Mouse (Mus musculus) kidney, postnatal 0 days (tissue): ENCODE measurements around the gene Tecr. TPM values are rescaled to one million over a fixed set of nuclear protein-coding genes. Genes with fewer than 3 reads are reported as not detected.

ENCODE experiments used
- ATAC-seq: fragments of 200-750 bp; cut with Nextera tagmentation; replicated peaks from 2 replicates; pipeline ENCODE4 v1.8.0; 2017; ENCODE audit warnings: low read depth, moderate number of reproducible peaks, moderate TSS enrichment, moderate library complexity; ENCODE audit not compliant: low FRiP score
- DNase-seq: peaks from one replicate; pipeline ENCODE4 v3.0.0-alpha.2; 2016; ENCODE audit warnings: low spot score
- H3K27ac ChIP-seq: fragments of 300-500 bp; sonication (generic); 2 replicates; pipeline ENCODE4 v1.5.1; 2014; ENCODE audit warnings: mild to moderate bottlenecking
- H3K27me3 ChIP-seq: fragments of 300-500 bp; sonication (generic); 2 replicates; pipeline ENCODE4 v1.6.1; 2014; ENCODE audit warnings: low read length, mixed read lengths; ENCODE audit not compliant: insufficient read depth
- H3K36me3 ChIP-seq: fragments of 300-500 bp; sonication (generic); 2 replicates; pipeline ENCODE4 v1.6.1; 2014; ENCODE audit warnings: low read length, mixed read lengths; ENCODE audit not compliant: insufficient read depth
- H3K4me1 ChIP-seq: fragments of 300-500 bp; sonication (generic); replicated peaks from 2 replicates; pipeline ENCODE4 v1.6.1; 2014; ENCODE audit warnings: antibody characterized with exemption, low read length, mixed read lengths; ENCODE audit not compliant: insufficient read depth
- H3K4me2 ChIP-seq: fragments of 300-500 bp; sonication (generic); 2 replicates; pipeline ENCODE4 v1.6.1; 2014; ENCODE audit warnings: mild to moderate bottlenecking, low read length, moderate library complexity, mixed read lengths
- H3K4me3 ChIP-seq: fragments of 300-500 bp; sonication (generic); replicated peaks from 2 replicates; pipeline ENCODE4 v1.5.1; 2014; ENCODE audit warnings: low read depth, low read length
- H3K9ac ChIP-seq: fragments of 300-500 bp; sonication (generic); 2 replicates; pipeline ENCODE4 v1.6.1; 2014; ENCODE audit warnings: low read depth, low read length
- H3K9me3 ChIP-seq: fragments of 300-500 bp; sonication (generic); replicated peaks from 2 replicates; pipeline ENCODE4 v1.6.1; 2016; ENCODE audit warnings: low read length, inconsistent platforms, mixed read lengths
- CTCF ChIP-seq: IDR thresholded peaks from 2 replicates; pipeline ENCODE4 v1.5.1; 2016; ENCODE audit warnings: antibody characterized with exemption, low read depth, mild to moderate bottlenecking, moderate library complexity
- WGBS: fragments of 180-500 bp; shearing (Covaris S2); extraction: QIAGEN DNeasy Blood & Tissue Kit; methylation state at CpG from one replicate; pipeline ENCODE4 v1.1.7; 2014; 5-methylcytosine and 5-hydroxymethylcytosine counted together
- polyA plus RNA-seq: library from polyadenylated mRNA; unstranded; fragments of >200 nt; fragmentation: Nextera tagmentation; extraction: Ambion mirVana; gene quantifications from 2 replicates; pipeline ENCODE4 v1.2.1, GENCODE M21; 2015

Gene Tecr
- polyA plus RNA-seq, 1 experiment from 2014 or later, result 560 TPM

DNA sequence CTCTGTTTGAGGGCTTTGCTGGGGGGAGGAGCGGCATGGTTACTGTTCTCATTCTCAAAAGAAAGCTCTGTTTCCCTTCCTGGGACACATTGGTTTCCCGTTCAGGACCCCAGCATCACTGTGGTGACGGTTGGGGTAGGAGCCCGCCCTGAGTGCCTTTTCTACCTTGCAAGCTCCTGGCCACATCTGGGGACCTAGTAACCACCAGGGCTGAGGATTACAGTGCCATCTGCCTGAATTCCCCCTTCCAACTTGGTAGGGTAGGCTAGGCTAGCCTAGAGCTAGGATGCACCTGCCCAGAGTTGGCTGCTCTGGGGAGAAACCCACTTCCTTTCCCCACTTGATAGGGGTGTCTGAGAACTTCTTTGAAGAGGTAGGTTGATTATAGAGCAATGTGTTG, 4.2 kb upstream of the Tecr start:
- Histone ChIP-seq H3K9me3 (no peaks in the 10 kb centered on the region), H3K4me2 (no peak overlapping the region), H3K36me3 (peaks cover 28% of the 10 kb centered on the region), H3K27me3 (no peaks in the 10 kb centered on the region), H3K4me3 (no peak overlapping the region), H3K9ac (no peak overlapping the region), H3K27ac (no peak overlapping the region), H3K4me1 (peaks cover 14% of the 10 kb centered on the region; the same call in 1 of the 2 replicates)
- no peak for TF ChIP-seq CTCF
- 91% methylated on average over 4 of the region's 4 CpGs for WGBS
- DNase-seq (no peak), ATAC-seq (no peak)

GRCm38 (mm10) chr8:83609547-83610180, 1.9 kb upstream of the Tecr start:
- Histone ChIP-seq H3K36me3 (peaks cover 28% of the 10 kb centered on the region), H3K4me1 (peaks cover 14% of the 10 kb centered on the region; the same call in 1 of the 2 replicates), H3K27me3 (no peaks in the 10 kb centered on the region), H3K27ac (no peak overlapping the region), H3K9me3 (no peaks in the 10 kb centered on the region), H3K4me2 (peak overlapping the region; percentile 81), H3K4me3 (peak overlapping the region; percentile 78), H3K9ac (peak overlapping the region; percentile 86; the same call in 1 of the 2 replicates)
- WGBS, result 82% methylated on average over 10 of the region's 10 CpGs
- DNase-seq, result no peak
- ATAC-seq, result no peak
- no peak for TF ChIP-seq CTCF

DNA sequence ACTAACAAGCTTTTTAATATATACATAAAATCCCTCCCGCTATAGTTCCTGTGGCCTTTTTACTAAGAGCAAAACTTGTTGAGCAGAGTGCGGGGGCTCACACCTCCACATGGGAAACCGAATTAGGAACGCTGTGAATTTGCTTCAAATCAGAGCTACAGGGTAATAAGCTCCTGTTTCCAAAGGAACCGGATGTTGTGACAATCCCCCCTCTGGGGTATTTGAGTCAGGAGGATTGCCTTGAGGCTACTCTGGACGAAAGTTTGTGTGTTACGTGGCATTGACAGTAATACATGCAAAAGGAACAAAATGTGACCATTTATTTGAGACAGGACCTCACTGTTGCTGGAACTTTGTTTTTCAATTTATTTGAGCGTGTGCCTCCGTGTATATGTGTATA, 1.3 kb upstream of the Tecr start:
- Histone ChIP-seq H3K27ac (no peak overlapping the region), H3K9me3 (no peaks in the 10 kb centered on the region), H3K36me3 (peaks cover 28% of the 10 kb centered on the region), H3K4me3 (peak overlapping the region; percentile 78), H3K9ac (peak overlapping the region; percentile 86; the same call in 1 of the 2 replicates), H3K27me3 (no peaks in the 10 kb centered on the region), H3K4me2 (peak overlapping the region; percentile 81), H3K4me1 (peaks cover 14% of the 10 kb centered on the region; the same call in 1 of the 2 replicates)
- no peak for ATAC-seq
- WGBS, result 19% methylated on average over 9 of the region's 9 CpGs
- no peak for DNase-seq
- TF ChIP-seq CTCF, result no peak

GRCm38 (mm10) chr8:83608398-83608829, 643 bp upstream of the Tecr start:
- no peaks in the 10 kb centered on the region for H3K27me3 ChIP-seq
- DNase-seq (peak; percentile 93), ATAC-seq (peak; percentile 66)
- H3K36me3 ChIP-seq, result peaks cover 28% of the 10 kb centered on the region
- peak overlapping the region; percentile 86 for H3K9ac ChIP-seq
- H3K4me1 ChIP-seq, result peaks cover 14% of the 10 kb centered on the region; the same call in 1 of the 2 replicates
- WGBS, result under 1% methylated on average over 51 of the region's 51 CpGs
- peak; percentile 34; the same call in 1 of the 2 replicates for TF ChIP-seq CTCF
- peak overlapping the region; percentile 78 for H3K4me3 ChIP-seq
- no peaks in the 10 kb centered on the region for H3K9me3 ChIP-seq
- peak overlapping the region; percentile 98 for H3K27ac ChIP-seq
- H3K4me2 ChIP-seq, result peak overlapping the region; percentile 81

- Histone ChIP-seq H3K27ac (no peak overlapping the region), H3K27me3 (no peaks in the 10 kb centered on the region), H3K4me1 (0 out of 2 replicates have a peak, but pooled peaks cover 4% of the 10 kb centered on the region), H3K4me2 (no peak overlapping the region), H3K9me3 (no peaks in the 10 kb centered on the region), H3K36me3 (no peaks in the 10 kb centered on the region), H3K4me3 (no peak overlapping the region), H3K9ac (no peak overlapping the region)
- ATAC-seq (no peak), DNase-seq (no peak)
- 74% methylated on average over 2 of the region's 2 CpGs for WGBS
- no peak for TF ChIP-seq CTCF
Measured at GRCm38 (mm10) chr8:83602650-83603029, 5.1 kb downstream of the Tecr start.

DNA sequence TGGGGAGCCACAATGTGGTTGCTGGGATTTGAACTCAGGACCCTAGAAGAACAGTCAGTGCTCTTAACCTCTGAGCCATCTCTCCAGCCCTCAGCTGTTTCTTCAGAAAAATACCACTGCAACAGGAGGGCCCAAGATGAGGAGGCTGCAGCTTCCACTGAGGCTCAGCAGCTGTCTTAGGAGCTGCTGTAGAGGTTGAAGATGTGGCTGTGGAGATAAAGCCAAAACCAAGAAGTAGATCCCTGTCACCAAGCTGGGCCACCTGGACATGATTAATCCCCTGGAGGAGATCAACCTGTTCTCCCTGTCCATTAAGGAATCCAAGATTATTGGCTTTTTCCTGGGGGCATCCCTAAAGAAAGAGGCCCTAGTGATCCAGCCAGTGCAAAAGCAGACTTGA, 8.0 kb downstream of the Tecr start:
- no peak overlapping the region for H3K4me3 ChIP-seq
- no peaks in the 10 kb centered on the region for H3K4me1 ChIP-seq
- H3K4me2 ChIP-seq, result no peak overlapping the region
- H3K36me3 ChIP-seq, result no peaks in the 10 kb centered on the region
- no peak for DNase-seq
- H3K9ac ChIP-seq, result no peak overlapping the region
- H3K27me3 ChIP-seq, result no peaks in the 10 kb centered on the region
- no peak overlapping the region for H3K27ac ChIP-seq
- H3K9me3 ChIP-seq, result no peaks in the 10 kb centered on the region
- TF ChIP-seq CTCF, result no peak
- ATAC-seq, result no peak
